Mouse (Mus musculus): ENCODE data around the gene Depdc7.

Depdc7 gene

GRCm38 (mm10) chr2:104742741-104743064 is at the start of gene Depdc7:
Gene Depdc7 (minus strand): TSS chr2:104742878.
- DNase-seq (ENCODE audit: low spot score), result peak; percentile 89

- DNase-seq (ENCODE audit: low spot score), result peak; percentile 56
Measured at GRCm38 (mm10) chr2:104774763-104775162, 32.1 kb upstream of the Depdc7 start.

GRCm38 (mm10) chr2:104768697-104769096 is 26.0 kb upstream of the Depdc7 start:
- no peak for DNase-seq (ENCODE audit: low spot score)

- no peak for DNase-seq (ENCODE audit: low spot score)
Measured at GRCm38 (mm10) chr2:104764018-104764417, 21.3 kb upstream of the Depdc7 start.

GRCm38 (mm10) chr2:104763134-104763703 is 20.5 kb upstream of the Depdc7 start:
- DNase-seq (ENCODE audit: low spot score), result no peak

GRCm38 (mm10) chr2:104750611-104751010 is 7.9 kb upstream of the Depdc7 start:
- DNase-seq (ENCODE audit: low spot score), result peak; percentile 26

GRCm38 (mm10) chr2:104748652-104749183 is 6.0 kb upstream of the Depdc7 start:
- no peak for DNase-seq (ENCODE audit: low spot score)

- no peak for DNase-seq (ENCODE audit: low spot score)
Measured at GRCm38 (mm10) chr2:104746251-104746650, 3.6 kb upstream of the Depdc7 start.

GRCm38 (mm10) chr2:104743971-104744370 is 1.3 kb upstream of the Depdc7 start:
- DNase-seq (ENCODE audit: low spot score), result no peak

GRCm38 (mm10) chr2:104743160-104743559 is 482 bp upstream of the Depdc7 start:
- no peak for DNase-seq (ENCODE audit: low spot score)

GRCm38 (mm10) chr2:104741896-104742740 is 560 bp downstream of the Depdc7 start:
- DNase-seq (ENCODE audit: low spot score), result no peak

GRCm38 (mm10) chr2:104741015-104741758 is 1.5 kb downstream of the Depdc7 start:
- DNase-seq (ENCODE audit: low spot score), result no peak

- DNase-seq (ENCODE audit: low spot score), result no peak
Measured at GRCm38 (mm10) chr2:104740248-104740949, 2.3 kb downstream of the Depdc7 start.

- DNase-seq (ENCODE audit: low spot score), result no peak
Measured at GRCm38 (mm10) chr2:104739691-104740090, 3.0 kb downstream of the Depdc7 start.

GRCm38 (mm10) chr2:104736241-104736640 is 6.4 kb downstream of the Depdc7 start:
- no peak for DNase-seq (ENCODE audit: low spot score)

- no peak for DNase-seq (ENCODE audit: low spot score)
Measured at GRCm38 (mm10) chr2:104732562-104733256, 10.0 kb downstream of the Depdc7 start.

GRCm38 (mm10) chr2:104732033-104732444 is 10.6 kb downstream of the Depdc7 start:
- DNase-seq (ENCODE audit: low spot score), result no peak

GRCm38 (mm10) chr2:104727369-104727768 is 15.3 kb downstream of the Depdc7 start:
- DNase-seq (ENCODE audit: low spot score), result no peak

- no peak for DNase-seq (ENCODE audit: low spot score)
Measured at GRCm38 (mm10) chr2:104722021-104722420, 20.7 kb downstream of the Depdc7 start.

- DNase-seq (ENCODE audit: low spot score), result no peak
Measured at GRCm38 (mm10) chr2:104717827-104718226, 24.9 kb downstream of the Depdc7 start.

GRCm38 (mm10) chr2:104717231-104717735 is 25.4 kb downstream of the Depdc7 start:
- no peak for DNase-seq (ENCODE audit: low spot score)

All from MN1 (cell line).